Mouse (Mus musculus) thymus, postnatal 4 days (tissue): ENCODE data around the gene Ism1.

Source experiments
- DNase-seq: peaks from one replicate; pipeline ENCODE4 v3.0.0; 2021

The Ism1 gene

GRCm38 (mm10) chr2:139717772-139718171, 39.8 kb downstream of the Ism1 start:
- DNase-seq, result no peak

GRCm38 (mm10) chr2:139722700-139723099, 44.7 kb downstream of the Ism1 start:
- DNase-seq, result peak; percentile 56

- DNase-seq, result no peak
Observed at GRCm38 (mm10) chr2:139723304-139723703, 45.3 kb downstream of the Ism1 start.

- no peak for DNase-seq
Observed at GRCm38 (mm10) chr2:139724202-139724838, 46.3 kb downstream of the Ism1 start.

GRCm38 (mm10) chr2:139725328-139725727, 47.4 kb downstream of the Ism1 start:
- peak; percentile 15 for DNase-seq

GRCm38 (mm10) chr2:139728060-139728459, 50.1 kb downstream of the Ism1 start:
- DNase-seq, result no peak

GRCm38 (mm10) chr2:139729377-139729776, 51.4 kb downstream of the Ism1 start:
- DNase-seq, result no peak

GRCm38 (mm10) chr2:139742381-139742780, 64.4 kb downstream of the Ism1 start:
- no peak for DNase-seq

GRCm38 (mm10) chr2:139757021-139757420, 79.0 kb downstream of the Ism1 start:
- DNase-seq, result no peak

- DNase-seq, result no peak
Observed at GRCm38 (mm10) chr2:139757456-139757855, 79.5 kb downstream of the Ism1 start.

- DNase-seq, result no peak
Observed at GRCm38 (mm10) chr2:139764355-139764754, 86.4 kb downstream of the Ism1 start.

GRCm38 (mm10) chr2:139774949-139775570, 97.1 kb downstream of the Ism1 start:
- DNase-seq, result no peak

GRCm38 (mm10) chr2:139776644-139777043, 98.7 kb downstream of the Ism1 start:
- DNase-seq, result no peak

GRCm38 (mm10) chr2:139778283-139778682, 100.3 kb downstream of the Ism1 start:
- DNase-seq, result peak; percentile 73

GRCm38 (mm10) chr2:139783318-139783850, 105.4 kb downstream of the Ism1 start:
- no peak for DNase-seq

- DNase-seq, result no peak
Observed at GRCm38 (mm10) chr2:139784465-139784864, 106.5 kb downstream of the Ism1 start.

GRCm38 (mm10) chr2:139784946-139785345, 107.0 kb downstream of the Ism1 start:
- DNase-seq, result no peak

- DNase-seq, result no peak
Observed at GRCm38 (mm10) chr2:139788658-139789057, 110.7 kb downstream of the Ism1 start.

- no peak for DNase-seq
Observed at GRCm38 (mm10) chr2:139792345-139793120, 114.6 kb downstream of the Ism1 start.

GRCm38 (mm10) chr2:139804041-139804440, 126.1 kb downstream of the Ism1 start:
- DNase-seq, result no peak

GRCm38 (mm10) chr2:139807887-139808286, 129.9 kb downstream of the Ism1 start:
- DNase-seq, result no peak
